Mouse (Mus musculus): ENCODE measurements around the gene Spon1. TPM values are rescaled to one million over a fixed set of nuclear protein-coding genes. Genes with fewer than 3 reads are reported as not detected.

Spon1 gene
- polyA plus RNA-seq, 1 experiment from 2014 or later = 30.5 TPM

- Histone ChIP-seq H3K36me3 (ENCODE audit: control insufficient read depth, insufficient read depth, low read length) (no peaks in the 10 kb centered on the region), H3K4me1 (ENCODE audit: control insufficient read depth, insufficient read depth, low read length) (no peaks in the 10 kb centered on the region), H3K9me3 (ENCODE audit: control insufficient read depth, low read length) (no peaks in the 10 kb centered on the region), H3K27ac (replicated peaks; ENCODE audit: low read depth, low read length) (no peak overlapping the region), H3K4me2 (ENCODE audit: low read depth, low read length) (no peak overlapping the region), H3K27me3 (replicated peaks; ENCODE audit: control insufficient read depth, insufficient read depth, low read length) (no peaks in the 10 kb centered on the region), H3K4me3 (ENCODE audit: low read depth, low read length) (no peak overlapping the region), H3K9ac (ENCODE audit: low read depth, low read length) (no peak overlapping the region)
- 89% methylated on average over 4 of the region's 4 CpGs for WGBS
- ATAC-seq (ENCODE audit: low read depth) = no peak
- no peak for DNase-seq (ENCODE audit: low spot score)
Measured at GRCm38 (mm10) chr7:113742644-113743043, 23.2 kb upstream of the Spon1 start.

GRCm38 (mm10) chr7:113743982-113744381 is 21.8 kb upstream of the Spon1 start:
- Histone ChIP-seq H3K4me3 (ENCODE audit: low read depth, low read length) (no peak overlapping the region), H3K4me1 (ENCODE audit: control insufficient read depth, insufficient read depth, low read length) (no peaks in the 10 kb centered on the region), H3K27me3 (replicated peaks; ENCODE audit: control insufficient read depth, insufficient read depth, low read length) (no peaks in the 10 kb centered on the region), H3K36me3 (ENCODE audit: control insufficient read depth, insufficient read depth, low read length) (no peaks in the 10 kb centered on the region), H3K9ac (ENCODE audit: low read depth, low read length) (no peak overlapping the region), H3K4me2 (ENCODE audit: low read depth, low read length) (no peak overlapping the region), H3K27ac (replicated peaks; ENCODE audit: low read depth, low read length) (no peak overlapping the region), H3K9me3 (ENCODE audit: control insufficient read depth, low read length) (no peaks in the 10 kb centered on the region)
- ATAC-seq (ENCODE audit: low read depth) (no peak), DNase-seq (ENCODE audit: low spot score) (no peak)
- 42% methylated on average over 5 of the region's 5 CpGs for WGBS

GRCm38 (mm10) chr7:113756616-113757015 is 9.2 kb upstream of the Spon1 start:
- Histone ChIP-seq H3K9me3 (ENCODE audit: control insufficient read depth, low read length) (no peaks in the 10 kb centered on the region), H3K4me3 (ENCODE audit: low read depth, low read length) (no peak overlapping the region), H3K27ac (replicated peaks; ENCODE audit: low read depth, low read length) (no peak overlapping the region), H3K4me1 (ENCODE audit: control insufficient read depth, insufficient read depth, low read length) (no peaks in the 10 kb centered on the region), H3K36me3 (ENCODE audit: control insufficient read depth, insufficient read depth, low read length) (no peaks in the 10 kb centered on the region), H3K9ac (ENCODE audit: low read depth, low read length) (no peak overlapping the region), H3K4me2 (ENCODE audit: low read depth, low read length) (no peak overlapping the region), H3K27me3 (replicated peaks; ENCODE audit: control insufficient read depth, insufficient read depth, low read length) (no peaks in the 10 kb centered on the region)
- DNase-seq (ENCODE audit: low spot score) = no peak
- WGBS = 81% methylated on average over 2 of the region's 2 CpGs
- no peak for ATAC-seq (ENCODE audit: low read depth)

DNA sequence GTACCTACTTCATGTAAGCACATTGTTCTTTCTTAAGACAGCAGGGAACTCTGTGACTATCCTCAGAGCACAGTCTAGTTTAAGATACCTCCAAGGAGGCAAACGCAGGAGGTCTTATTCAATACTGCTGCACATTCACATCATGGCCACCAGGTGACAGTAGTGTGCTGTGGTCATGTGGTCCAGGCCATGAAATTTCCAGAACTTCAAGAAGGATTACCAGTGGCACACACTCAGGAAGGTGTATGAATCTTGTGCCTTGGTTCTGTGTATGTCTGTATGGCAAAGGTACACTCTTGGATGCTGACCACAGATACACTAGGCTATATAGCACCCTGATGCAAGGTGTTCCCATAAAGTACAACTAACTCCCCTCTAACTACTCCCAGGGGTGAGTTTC is 6.6 kb upstream of the Spon1 start:
- no peak for ATAC-seq (ENCODE audit: low read depth)

GRCm38 (mm10) chr7:113765133-113765532 is 665 bp upstream of the Spon1 start:
- no peak for ATAC-seq (ENCODE audit: low read depth)
- WGBS = 87% methylated on average over 5 of the region's 5 CpGs
- Histone ChIP-seq H3K4me2 (ENCODE audit: low read depth, low read length) (peak overlapping the region; percentile 99; the same call in 1 of the 2 replicates), H3K9me3 (ENCODE audit: control insufficient read depth, low read length) (peaks cover 7% of the 10 kb centered on the region; the same call in 1 of the 2 replicates), H3K4me1 (ENCODE audit: control insufficient read depth, insufficient read depth, low read length) (peaks cover 12% of the 10 kb centered on the region), H3K9ac (ENCODE audit: low read depth, low read length) (no peak overlapping the region), H3K36me3 (ENCODE audit: control insufficient read depth, insufficient read depth, low read length) (no peaks in the 10 kb centered on the region), H3K27me3 (replicated peaks; ENCODE audit: control insufficient read depth, insufficient read depth, low read length) (peaks cover 35% of the 10 kb centered on the region), H3K27ac (replicated peaks; ENCODE audit: low read depth, low read length) (no peak overlapping the region), H3K4me3 (ENCODE audit: low read depth, low read length) (no peak overlapping the region)
- no peak for DNase-seq (ENCODE audit: low spot score)

More for the DNA sequence above, 6.6 kb upstream of the Spon1 start:
- Histone ChIP-seq H3K9ac (ENCODE audit: low read depth, low read length) (no peak overlapping the region), H3K36me3 (ENCODE audit: control insufficient read depth, insufficient read depth, low read length) (no peaks in the 10 kb centered on the region), H3K9me3 (ENCODE audit: control insufficient read depth, low read length) (peaks cover 7% of the 10 kb centered on the region; the same call in 1 of the 2 replicates), H3K4me1 (ENCODE audit: control insufficient read depth, insufficient read depth, low read length) (no peaks in the 10 kb centered on the region), H3K4me2 (ENCODE audit: low read depth, low read length) (no peak overlapping the region), H3K4me3 (ENCODE audit: low read depth, low read length) (no peak overlapping the region), H3K27me3 (replicated peaks; ENCODE audit: control insufficient read depth, insufficient read depth, low read length) (no peaks in the 10 kb centered on the region), H3K27ac (replicated peaks; ENCODE audit: low read depth, low read length) (no peak overlapping the region)
- DNase-seq (ENCODE audit: low spot score) = peak; percentile 69
- 0% methylated on average over 1 of the region's 1 CpGs for WGBS

DNA sequence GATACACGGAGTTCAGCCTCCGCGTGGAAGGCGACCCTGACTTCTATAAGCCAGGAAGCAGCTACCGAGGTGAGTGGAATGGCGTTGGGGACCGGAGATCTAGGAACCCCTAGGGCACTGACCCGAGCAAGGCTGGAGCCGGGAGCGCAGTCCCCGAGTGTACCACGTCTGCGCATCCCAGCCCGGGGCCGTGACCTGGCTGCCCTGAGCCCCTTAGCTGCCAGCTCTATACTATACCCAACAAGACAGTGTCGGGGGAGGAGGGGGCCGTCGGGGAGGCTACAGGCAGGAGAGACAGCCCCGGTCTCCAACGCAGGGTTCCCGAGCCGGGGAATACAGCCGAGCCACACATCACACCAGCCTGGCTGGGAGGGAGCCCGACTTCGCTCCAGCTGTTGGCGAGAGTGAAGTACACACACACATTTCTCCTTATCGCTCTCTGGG is 722 bp downstream of the Spon1 start:
- peak overlapping the region; percentile 99 for H3K4me2 ChIP-seq (ENCODE audit: low read depth, low read length)
- H3K9ac ChIP-seq (ENCODE audit: low read depth, low read length) = peak overlapping the region; percentile 73
- peaks cover 7% of the 10 kb centered on the region; the same call in 1 of the 2 replicates for H3K9me3 ChIP-seq (ENCODE audit: control insufficient read depth, low read length)
- no peak for DNase-seq (ENCODE audit: low spot score)
- peaks cover 35% of the 10 kb centered on the region for H3K27me3 ChIP-seq (replicated peaks; ENCODE audit: control insufficient read depth, insufficient read depth, low read length)
- peak; percentile 42 for ATAC-seq (ENCODE audit: low read depth)
- H3K4me1 ChIP-seq (ENCODE audit: control insufficient read depth, insufficient read depth, low read length) = peaks cover 12% of the 10 kb centered on the region
- H3K36me3 ChIP-seq (ENCODE audit: control insufficient read depth, insufficient read depth, low read length) = no peaks in the 10 kb centered on the region
- no peak overlapping the region for H3K27ac ChIP-seq (replicated peaks; ENCODE audit: low read depth, low read length)
- WGBS = 1% methylated on average over 27 of the region's 27 CpGs
- peak overlapping the region; percentile 61 for H3K4me3 ChIP-seq (ENCODE audit: low read depth, low read length)

DNA sequence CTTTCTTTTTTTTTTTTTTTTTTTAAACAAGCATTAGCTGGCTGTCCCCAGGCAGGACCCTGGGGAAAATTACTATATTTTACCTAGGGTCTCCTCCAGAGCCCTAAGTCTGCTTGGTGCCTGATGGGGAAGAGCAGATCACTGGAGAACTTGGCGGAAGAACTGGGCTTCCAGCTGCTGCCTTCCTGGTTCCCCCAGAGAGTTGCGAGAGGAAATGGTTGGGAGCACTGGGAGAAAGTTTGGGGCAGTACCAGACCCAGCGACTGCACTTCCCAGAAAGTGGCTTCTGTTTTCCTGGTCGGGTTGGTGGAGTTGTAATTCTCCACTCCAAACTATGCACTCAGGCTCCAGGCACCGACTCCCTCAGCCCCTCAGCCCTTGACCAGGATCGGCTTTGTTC is 1.7 kb downstream of the Spon1 start:
- WGBS = 20% methylated on average over 6 of the region's 6 CpGs
- Histone ChIP-seq H3K36me3 (ENCODE audit: control insufficient read depth, insufficient read depth, low read length) (no peaks in the 10 kb centered on the region), H3K4me2 (ENCODE audit: low read depth, low read length) (peak overlapping the region; percentile 99), H3K27ac (replicated peaks; ENCODE audit: low read depth, low read length) (no peak overlapping the region), H3K9ac (ENCODE audit: low read depth, low read length) (0 out of 2 replicates have a peak overlapping the region, but pooled peaks have one; percentile 20), H3K9me3 (ENCODE audit: control insufficient read depth, low read length) (peaks cover 13% of the 10 kb centered on the region; the same call in 1 of the 2 replicates), H3K4me3 (ENCODE audit: low read depth, low read length) (peak overlapping the region; percentile 61), H3K4me1 (ENCODE audit: control insufficient read depth, insufficient read depth, low read length) (peaks cover 12% of the 10 kb centered on the region), H3K27me3 (replicated peaks; ENCODE audit: control insufficient read depth, insufficient read depth, low read length) (peaks cover 35% of the 10 kb centered on the region)
- DNase-seq (ENCODE audit: low spot score) (no peak), ATAC-seq (ENCODE audit: low read depth) (no peak)

GRCm38 (mm10) chr7:113768174-113768935 is 2.6 kb downstream of the Spon1 start:
- ATAC-seq (ENCODE audit: low read depth) (no peak), DNase-seq (ENCODE audit: low spot score) (no peak)
- WGBS = 56% methylated on average over 6 of the region's 6 CpGs
- H3K27ac ChIP-seq (replicated peaks; ENCODE audit: low read depth, low read length) = no peak overlapping the region
- H3K27me3 ChIP-seq (replicated peaks; ENCODE audit: control insufficient read depth, insufficient read depth, low read length) = peaks cover 35% of the 10 kb centered on the region
- peak overlapping the region; percentile 61; the same call in 1 of the 2 replicates for H3K4me3 ChIP-seq (ENCODE audit: low read depth, low read length)
- H3K4me1 ChIP-seq (ENCODE audit: control insufficient read depth, insufficient read depth, low read length) = peaks cover 12% of the 10 kb centered on the region
- peaks cover 7% of the 10 kb centered on the region; the same call in 1 of the 2 replicates for H3K9me3 ChIP-seq (ENCODE audit: control insufficient read depth, low read length)
- H3K36me3 ChIP-seq (ENCODE audit: control insufficient read depth, insufficient read depth, low read length) = no peaks in the 10 kb centered on the region
- peak overlapping the region; percentile 99 for H3K4me2 ChIP-seq (ENCODE audit: low read depth, low read length)
- H3K9ac ChIP-seq (ENCODE audit: low read depth, low read length) = no peak overlapping the region
